Mouse (Mus musculus): ENCODE results near the gene Zbtb9.

GRCm38 (mm10) chr17:26953201-26953600 is 19.8 kb upstream of the Zbtb9 start:
- TF ChIP-seq CTCF (IDR thresholded peaks at IDR 0.05; ENCODE audit: borderline replicate concordance, insufficient read depth, low read length) = no peak
- TF ChIP-seq POLR2A (IDR thresholded peaks at IDR 0.05; ENCODE audit: low read depth, low read length) = no peak

Measured in embryonic fibroblast, embryonic 13.5 days (primary cell).